Mouse (Mus musculus) embryo, embryonic 11.5 days (tissue): Measurements from ENCODE around the gene Vmn1r113.
"Not testable (repeated sequence)": the region's sequence is repeated elsewhere in the genome, so short reads cannot be mapped to it uniquely, and the experiment has no call there.

Source experiments
- DNase-seq: peaks from one replicate; pipeline ENCODE4 v3.0.0-alpha.2; 2012; ENCODE audit warnings: low read depth, low spot score

Vmn1r113 gene

GRCm38 (mm10) chr7:20786985-20787384 is at the start of gene Vmn1r113:
Gene Vmn1r113 (plus strand): TSS chr7:20787285.
- DNase-seq = not testable (repeated sequence)

GRCm38 (mm10) chr7:20770885-20771284 is 16.2 kb upstream of the Vmn1r113 start, which contains the start of gene Vmn1r112:
Gene Vmn1r112 (plus strand): TSS chr7:20771185.
- DNase-seq = not testable (repeated sequence)

- DNase-seq = not testable (repeated sequence)
Observed at GRCm38 (mm10) chr7:20812086-20812485, 25.0 kb downstream of the Vmn1r113 start, which contains the start of gene Vmn1r114. Gene Vmn1r114 (minus strand): TSS chr7:20812186.
